Mouse (Mus musculus) stomach, postnatal 0 days (tissue): ENCODE data around the gene Pigp.

Source experiments
- CTCF ChIP-seq: IDR thresholded peaks from 2 replicates; pipeline ENCODE4 v1.5.1; 2016; ENCODE audit warnings: antibody characterized with exemption, low read depth, mild to moderate bottlenecking, moderate library complexity
- EP300 ChIP-seq: optimal IDR thresholded peaks from 2 replicates; pipeline ENCODE3; 2016; ENCODE audit warnings: antibody characterized with exemption

- TF ChIP-seq EP300 (no peak), CTCF (no peak)
Measured at GRCm38 (mm10) chr16:94331233-94331885, 40.3 kb downstream of the Pigp start.
